Mouse (Mus musculus): ENCODE results near the gene Ppdpf.

DNA sequence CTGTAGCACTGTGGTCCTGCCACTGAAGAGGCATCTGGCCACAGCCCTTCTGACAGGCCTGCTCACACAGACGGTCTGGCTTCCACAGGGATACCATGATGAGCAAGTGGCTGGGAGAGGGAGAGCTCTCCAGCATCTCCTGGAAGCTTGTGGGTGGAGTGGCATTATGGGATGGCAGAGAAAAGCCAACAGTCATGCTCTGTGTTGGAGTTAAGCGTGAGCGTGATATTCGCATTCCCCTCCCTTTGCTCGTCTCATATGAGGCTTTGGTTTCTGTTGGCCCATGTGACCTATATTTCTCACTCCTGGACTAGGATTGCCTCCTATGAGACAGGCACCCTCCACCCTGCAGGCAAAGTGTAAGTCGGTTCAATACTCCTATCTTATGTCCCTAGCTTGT, 36.8 kb upstream of the Ppdpf start:
- TF ChIP-seq POLR2A (IDR thresholded peaks at IDR 0.05; ENCODE audit: borderline replicate concordance, low read depth, low read length) (no peak), CTCF (IDR thresholded peaks at IDR 0.05; ENCODE audit: low read depth, low read length) (no peak)
